Mouse (Mus musculus) frontal cortex, postnatal 14 days (tissue): ENCODE data around the gene Bmp15.

Source experiments
- DNase-seq, 2 experiments: peaks; one replicate each; pipeline ENCODE4 v3.0.0; 2022; ENCODE audit warnings: low spot score in 2 of 2

Bmp15 gene

DNA sequence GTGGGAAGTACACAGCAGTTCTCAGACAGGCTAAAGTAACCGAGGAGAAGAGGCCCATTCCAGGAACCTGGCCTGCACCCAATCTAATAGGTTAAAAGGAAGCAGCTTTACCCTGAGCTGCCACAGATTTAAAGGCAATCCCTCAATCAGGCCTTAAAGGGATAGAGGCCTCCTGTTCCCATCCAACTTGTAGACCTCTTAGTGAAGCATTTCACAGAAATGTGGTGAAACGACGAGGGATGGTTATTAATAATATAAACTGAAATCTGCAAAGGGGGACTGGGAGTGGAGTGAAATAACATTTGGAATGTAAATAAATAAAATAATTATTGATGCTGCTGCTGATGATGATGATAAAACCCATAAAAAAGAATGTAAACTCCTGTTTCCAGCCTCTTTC is at the start of gene Bmp15:
Gene Bmp15, minus strand, starts transcription at position 101 of the 400 bp plus-strand sequence.
- DNase-seq, result no peak

DNA sequence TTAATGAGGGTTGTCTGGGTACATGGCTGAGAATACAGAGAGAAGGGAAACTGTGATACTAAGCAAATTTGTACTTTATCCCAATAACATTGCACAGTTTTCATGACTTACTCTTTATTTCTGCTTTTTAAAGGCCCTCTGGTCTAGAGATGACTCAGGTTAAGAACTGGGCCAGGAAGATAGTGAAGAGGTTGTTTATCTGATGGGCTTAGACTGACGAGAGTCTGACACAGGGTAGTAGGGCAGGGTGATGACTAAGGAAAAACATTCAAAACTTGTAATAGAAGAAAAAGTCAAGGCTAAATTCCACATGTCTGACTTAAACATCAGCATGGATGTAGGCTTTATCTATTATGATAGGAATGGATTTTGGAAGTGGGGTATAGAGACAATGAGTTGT is 48.3 kb upstream of the Bmp15 start:
- no peak for DNase-seq

DNA sequence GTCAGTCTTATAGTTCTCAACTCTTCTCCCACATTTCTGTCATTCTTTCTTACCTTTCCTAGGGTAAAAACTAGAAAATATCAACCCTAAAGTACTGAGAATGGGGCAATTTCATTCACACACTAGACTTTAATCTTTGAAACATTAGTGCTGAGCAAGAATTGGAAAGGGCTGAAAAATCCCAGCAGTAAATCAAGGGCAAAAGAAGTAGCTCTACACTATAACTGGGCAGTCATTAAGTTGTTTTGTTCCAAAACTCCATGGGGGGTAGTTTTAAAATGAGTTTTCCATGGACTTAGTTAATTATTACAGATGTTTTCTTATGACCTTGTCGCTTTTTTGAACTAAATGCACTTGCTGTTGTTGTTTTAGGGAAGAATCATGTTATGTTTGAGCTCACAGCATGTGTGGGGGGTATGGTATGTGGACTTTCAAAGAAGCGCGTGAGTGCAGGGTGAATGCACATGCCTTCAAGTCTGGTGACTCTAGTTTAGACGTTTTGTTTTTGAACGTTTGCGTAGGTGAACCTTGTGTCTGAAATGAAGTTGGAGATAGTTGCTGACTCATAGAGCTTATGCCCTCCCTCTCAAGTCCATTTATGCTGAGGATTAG is 37.1 kb upstream of the Bmp15 start:
- no peak for DNase-seq

DNA sequence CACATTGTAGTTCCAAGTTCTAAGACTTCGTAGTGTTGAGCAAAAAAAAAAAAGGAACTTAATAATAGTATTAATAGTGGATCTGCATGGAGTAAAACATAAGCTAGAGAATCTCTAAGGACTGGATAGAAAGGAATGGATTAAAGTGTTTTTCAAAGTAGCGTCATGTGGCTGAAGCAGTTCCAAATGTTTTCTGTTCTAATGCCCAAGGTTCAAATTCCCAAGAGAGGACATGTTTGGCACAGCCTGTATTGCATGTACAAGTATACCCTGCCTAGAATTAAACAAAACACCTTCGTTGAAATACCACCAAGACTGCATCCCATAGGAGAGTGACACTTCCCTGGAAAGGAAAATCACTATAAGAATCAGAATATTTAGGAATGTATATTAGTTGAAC is 36.4 kb upstream of the Bmp15 start:
- DNase-seq, result no peak

DNA sequence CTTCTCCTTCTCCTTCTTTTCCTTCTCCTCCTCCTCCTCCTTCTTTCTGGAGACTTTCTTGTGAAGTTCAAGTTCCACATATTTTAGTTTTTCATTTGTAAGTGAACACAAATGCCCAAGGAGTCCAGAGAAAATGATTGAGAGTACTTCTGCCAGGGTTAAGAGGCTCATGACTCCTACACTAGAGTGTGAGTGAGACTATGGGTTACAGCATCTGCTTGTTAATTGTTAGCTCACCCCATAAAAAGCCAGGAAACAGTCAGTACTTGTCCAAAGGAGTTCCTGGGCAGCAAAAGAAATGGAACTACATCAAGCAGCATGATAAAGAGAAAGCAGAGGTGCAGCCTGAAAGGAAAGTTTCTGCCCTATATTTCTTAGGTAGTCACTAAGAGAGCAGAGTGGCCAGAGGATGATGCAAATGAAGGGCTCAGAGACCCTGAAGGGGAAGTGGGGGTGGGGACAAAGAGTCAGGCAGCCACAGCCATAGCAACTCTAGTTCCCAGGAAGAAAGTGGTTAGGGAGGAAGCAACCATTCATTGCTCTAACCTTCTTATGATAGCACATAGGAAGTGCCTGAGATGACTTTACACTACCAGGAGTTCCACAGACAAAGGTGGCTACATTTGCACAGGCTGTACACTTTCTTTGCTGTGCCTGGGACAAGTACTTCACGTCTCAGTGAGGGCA is 24.9 kb upstream of the Bmp15 start:
- DNase-seq, result no peak

DNA sequence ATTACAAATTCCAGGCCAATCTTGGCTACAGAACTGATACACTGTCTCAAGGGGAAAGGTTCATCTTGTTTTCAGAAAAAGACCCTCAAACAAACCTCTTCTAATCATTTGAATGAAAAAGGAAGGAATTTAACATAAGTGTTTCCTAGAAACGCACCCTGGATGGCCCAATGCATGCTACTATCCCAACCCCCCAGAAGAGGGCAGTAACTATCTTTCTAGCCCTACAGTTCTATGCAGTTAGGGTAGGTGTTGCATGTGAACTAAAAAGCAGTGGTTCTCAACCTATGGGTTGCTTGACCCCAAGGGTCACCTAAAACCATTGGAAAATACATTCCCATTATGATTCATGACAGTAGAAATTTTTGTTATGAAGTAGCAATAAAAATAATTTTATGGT is 3.5 kb upstream of the Bmp15 start:
- DNase-seq, result no peak

DNA sequence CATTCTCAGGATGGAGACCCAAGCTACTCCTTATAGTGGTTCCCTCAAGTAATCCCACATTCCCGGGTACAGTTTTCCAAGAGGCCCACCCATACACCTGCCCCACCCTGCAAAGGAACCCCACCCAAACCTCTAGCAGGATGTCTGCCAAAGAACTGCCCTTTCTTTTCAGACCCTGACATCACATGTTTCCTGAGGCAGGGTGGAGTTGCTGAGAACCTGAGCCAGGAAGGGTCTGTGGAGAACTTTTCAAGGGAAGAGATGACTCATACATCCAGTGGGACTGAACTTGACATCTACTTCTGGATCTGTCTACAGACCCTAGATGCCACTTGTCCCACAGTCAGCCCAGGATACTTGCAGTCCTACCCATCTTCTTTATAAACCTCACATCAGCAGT is 2.8 kb downstream of the Bmp15 start:
- no peak for DNase-seq
